Mouse (Mus musculus): Measurements from ENCODE around the gene Rftn2. TPM values are rescaled to one million over a fixed set of nuclear protein-coding genes. Genes with fewer than 3 reads are reported as not detected.
A peak's percentile ranks its signal among the peaks of the same experiment; 100 is the strongest.

Gene Rftn2
- polyA plus RNA-seq, 1 experiment from 2014 or later = 7.0 TPM

DNA sequence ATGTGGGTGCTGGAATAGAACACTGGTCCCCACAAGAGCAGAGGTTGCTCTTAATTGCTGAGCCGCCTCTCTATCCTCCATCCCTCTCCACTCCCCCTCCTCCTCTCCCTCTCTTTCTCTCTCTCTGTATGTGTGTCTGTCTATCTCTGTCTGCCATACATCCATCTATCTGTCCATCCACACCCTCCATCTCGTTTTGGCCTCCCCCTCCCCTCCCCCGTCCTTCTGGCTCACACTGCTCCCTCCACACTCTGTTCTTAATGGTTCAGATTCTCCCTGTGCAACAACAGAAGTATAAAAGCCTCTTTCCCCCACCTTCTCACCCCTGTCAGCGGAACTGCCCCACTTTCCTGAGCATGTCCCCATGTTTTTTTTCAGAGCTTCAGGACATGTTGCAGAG lies 59.0 kb downstream of the Rftn2 start:
- no peak overlapping the region for H3K9ac ChIP-seq (ENCODE audit: low read depth, low read length)
- no peaks in the 10 kb centered on the region for H3K36me3 ChIP-seq (ENCODE audit: insufficient read depth, low read length)
- H3K9me3 ChIP-seq (replicated peaks; ENCODE audit: low read length) = no peaks in the 10 kb centered on the region
- DNase-seq (ENCODE audit: low spot score) (no peak), ATAC-seq (replicated peaks; ENCODE audit: low FRiP score, low read depth) (no peak)
- H3K27ac ChIP-seq = no peak overlapping the region
- no peak overlapping the region for H3K4me3 ChIP-seq (replicated peaks; ENCODE audit: low read depth, low read length)
- H3K4me2 ChIP-seq (ENCODE audit: low read length) = no peak overlapping the region
- no peaks in the 10 kb centered on the region for H3K27me3 ChIP-seq (ENCODE audit: insufficient read depth, low read length)
- 80% methylated on average over 4 of the region's 4 CpGs for WGBS
- no peaks in the 10 kb centered on the region for H3K4me1 ChIP-seq (replicated peaks; ENCODE audit: insufficient read depth, low read length)
- no peak for TF ChIP-seq CTCF (IDR thresholded peaks at IDR 0.05; ENCODE audit: low read depth)

DNA sequence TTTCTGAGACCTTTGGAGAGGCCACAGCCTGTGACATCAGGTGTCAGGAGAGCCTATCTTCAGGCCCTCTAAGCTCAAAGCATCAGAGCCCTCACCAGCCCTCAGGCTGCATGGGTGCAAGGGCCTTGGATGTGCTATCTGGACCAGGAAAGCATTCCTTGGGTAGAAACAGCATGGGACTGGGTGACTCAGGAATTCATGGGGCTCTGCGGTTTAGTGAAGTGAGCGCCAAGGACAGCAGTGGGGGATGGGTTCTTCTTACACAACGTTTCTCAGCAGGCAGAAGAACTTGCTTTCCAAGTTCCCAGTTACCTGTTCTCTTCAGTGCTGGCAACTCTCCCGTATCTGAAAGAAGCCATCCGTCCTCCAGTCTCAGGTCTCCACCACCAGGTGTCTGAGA lies 62.6 kb downstream of the Rftn2 start:
- Histone ChIP-seq H3K27me3 (ENCODE audit: insufficient read depth, low read length) (no peaks in the 10 kb centered on the region), H3K4me1 (replicated peaks; ENCODE audit: insufficient read depth, low read length) (no peaks in the 10 kb centered on the region), H3K9ac (ENCODE audit: low read depth, low read length) (no peak overlapping the region), H3K27ac (no peak overlapping the region), H3K4me3 (replicated peaks; ENCODE audit: low read depth, low read length) (no peak overlapping the region), H3K4me2 (ENCODE audit: low read length) (no peak overlapping the region), H3K9me3 (replicated peaks; ENCODE audit: low read length) (no peaks in the 10 kb centered on the region), H3K36me3 (ENCODE audit: insufficient read depth, low read length) (peaks cover 2% of the 10 kb centered on the region; the same call in 1 of the 2 replicates)
- ATAC-seq (replicated peaks; ENCODE audit: low FRiP score, low read depth) = no peak
- TF ChIP-seq CTCF (IDR thresholded peaks at IDR 0.05; ENCODE audit: low read depth) = no peak
- DNase-seq (ENCODE audit: low spot score) = no peak
- 62% methylated on average over 5 of the region's 5 CpGs for WGBS

DNA sequence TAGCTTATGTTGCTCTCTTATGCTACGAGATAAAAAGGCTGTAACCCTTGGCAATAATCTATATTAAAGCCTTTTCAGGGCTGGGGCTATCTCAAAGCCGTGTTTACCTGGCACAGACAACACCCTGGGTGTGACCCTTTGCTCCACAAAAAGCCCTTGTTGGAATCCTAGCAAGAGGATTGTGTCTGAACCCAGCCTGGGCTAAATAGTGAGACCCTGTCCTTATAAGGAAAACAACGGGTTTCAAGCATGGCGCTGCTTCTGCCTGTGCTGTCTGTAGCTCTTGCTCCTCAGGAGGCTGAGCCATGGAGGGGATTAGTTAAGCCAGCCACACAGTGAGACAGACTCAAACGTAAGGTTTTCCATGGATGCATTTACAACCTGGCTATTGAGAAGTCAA lies 63.8 kb downstream of the Rftn2 start:
- TF ChIP-seq CTCF (IDR thresholded peaks at IDR 0.05; ENCODE audit: low read depth) = no peak
- no peaks in the 10 kb centered on the region for H3K27me3 ChIP-seq (ENCODE audit: insufficient read depth, low read length)
- H3K4me1 ChIP-seq (replicated peaks; ENCODE audit: insufficient read depth, low read length) = no peaks in the 10 kb centered on the region
- no peaks in the 10 kb centered on the region for H3K9me3 ChIP-seq (replicated peaks; ENCODE audit: low read length)
- H3K27ac ChIP-seq = no peak overlapping the region
- DNase-seq (ENCODE audit: low spot score) (no peak), ATAC-seq (replicated peaks; ENCODE audit: low FRiP score, low read depth) (no peak)
- H3K36me3 ChIP-seq (ENCODE audit: insufficient read depth, low read length) = peaks cover 4% of the 10 kb centered on the region; the same call in 1 of the 2 replicates
- H3K9ac ChIP-seq (ENCODE audit: low read depth, low read length) = no peak overlapping the region
- no peak overlapping the region for H3K4me2 ChIP-seq (ENCODE audit: low read length)
- no peak overlapping the region for H3K4me3 ChIP-seq (replicated peaks; ENCODE audit: low read depth, low read length)
- 84% methylated on average over 5 of the region's 5 CpGs for WGBS

DNA sequence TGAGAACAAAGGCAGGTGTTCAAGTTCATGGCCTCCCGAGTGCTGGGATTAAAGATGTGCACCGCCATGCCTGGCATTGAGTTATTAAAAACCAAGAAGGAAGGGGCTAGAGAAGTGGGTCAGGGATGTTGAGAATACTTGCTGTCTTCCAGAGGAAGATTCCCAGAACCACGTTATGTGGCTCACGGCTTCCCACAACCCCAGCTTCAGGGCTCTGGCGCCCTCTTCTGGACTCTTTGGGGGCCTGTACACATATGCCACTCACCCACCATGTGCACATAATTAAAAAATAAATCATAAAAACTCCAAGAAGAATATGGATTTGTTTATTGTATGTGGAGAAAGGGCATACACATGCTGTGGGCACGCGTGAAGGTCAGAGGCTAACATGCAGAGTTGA lies 64.7 kb downstream of the Rftn2 start:
- ATAC-seq (replicated peaks; ENCODE audit: low FRiP score, low read depth) (peak; percentile 38; the same call in 1 of the 2 replicates), DNase-seq (ENCODE audit: low spot score) (peak; percentile 9)
- Histone ChIP-seq H3K27ac (no peak overlapping the region), H3K9me3 (replicated peaks; ENCODE audit: low read length) (no peaks in the 10 kb centered on the region), H3K4me1 (replicated peaks; ENCODE audit: insufficient read depth, low read length) (no peaks in the 10 kb centered on the region), H3K27me3 (ENCODE audit: insufficient read depth, low read length) (no peaks in the 10 kb centered on the region), H3K4me2 (ENCODE audit: low read length) (no peak overlapping the region), H3K36me3 (ENCODE audit: insufficient read depth, low read length) (peaks cover 4% of the 10 kb centered on the region), H3K4me3 (replicated peaks; ENCODE audit: low read depth, low read length) (no peak overlapping the region), H3K9ac (ENCODE audit: low read depth, low read length) (no peak overlapping the region)
- peak; percentile 60 for TF ChIP-seq CTCF (IDR thresholded peaks at IDR 0.05; ENCODE audit: low read depth)
- WGBS = 81% methylated on average over 7 of the region's 7 CpGs

DNA sequence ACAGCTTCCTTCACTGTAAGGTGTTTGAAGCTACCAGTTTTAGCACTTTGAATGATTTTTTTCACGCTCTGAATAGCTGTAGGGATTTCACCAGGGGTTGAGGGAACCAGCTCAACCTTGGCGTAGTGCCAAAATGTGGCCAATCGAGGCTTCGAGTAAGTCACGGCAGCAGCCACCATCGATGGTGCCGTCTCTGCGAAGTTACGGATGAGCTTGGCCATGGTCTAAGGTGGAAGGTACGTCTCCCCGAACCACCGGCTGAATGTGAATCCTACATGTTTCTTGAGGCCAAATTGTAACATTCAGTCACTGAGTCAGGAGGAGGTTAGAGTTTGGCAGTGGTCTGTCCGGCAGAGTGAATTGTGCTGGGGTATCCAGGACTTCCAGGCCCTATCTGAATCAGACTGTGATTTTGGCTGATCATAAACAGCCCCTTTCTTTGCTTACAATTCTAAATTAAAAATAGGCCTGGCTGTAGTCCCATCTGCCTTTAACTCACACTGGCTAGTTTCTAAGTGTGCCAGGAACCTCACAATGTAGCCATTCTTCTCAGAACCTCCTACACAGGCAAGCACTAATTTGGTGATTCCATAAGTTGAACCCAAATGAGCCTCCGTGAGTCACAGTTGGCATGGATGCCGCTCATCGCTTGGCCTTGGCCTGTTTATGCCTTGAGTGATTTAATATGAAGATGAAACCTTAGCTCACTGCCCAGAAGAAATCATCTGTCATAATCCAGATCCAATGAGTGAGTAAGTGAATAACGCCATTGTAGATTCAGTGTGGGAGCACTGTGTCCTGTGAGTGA lies 65.5 kb downstream of the Rftn2 start:
- H3K36me3 ChIP-seq (ENCODE audit: insufficient read depth, low read length) = peaks cover 12% of the 10 kb centered on the region
- no peaks in the 10 kb centered on the region for H3K27me3 ChIP-seq (ENCODE audit: insufficient read depth, low read length)
- no peak overlapping the region for H3K9ac ChIP-seq (ENCODE audit: low read depth, low read length)
- no peak overlapping the region for H3K4me2 ChIP-seq (ENCODE audit: low read length)
- TF ChIP-seq CTCF (IDR thresholded peaks at IDR 0.05; ENCODE audit: low read depth) = no peak
- H3K4me3 ChIP-seq (replicated peaks; ENCODE audit: low read depth, low read length) = no peak overlapping the region
- no peaks in the 10 kb centered on the region for H3K9me3 ChIP-seq (replicated peaks; ENCODE audit: low read length)
- DNase-seq (ENCODE audit: low spot score) (no peak), ATAC-seq (replicated peaks; ENCODE audit: low FRiP score, low read depth) (no peak)
- no peaks in the 10 kb centered on the region for H3K4me1 ChIP-seq (replicated peaks; ENCODE audit: insufficient read depth, low read length)
- WGBS = 93% methylated on average over 17 of the region's 17 CpGs
- no peak overlapping the region for H3K27ac ChIP-seq

DNA sequence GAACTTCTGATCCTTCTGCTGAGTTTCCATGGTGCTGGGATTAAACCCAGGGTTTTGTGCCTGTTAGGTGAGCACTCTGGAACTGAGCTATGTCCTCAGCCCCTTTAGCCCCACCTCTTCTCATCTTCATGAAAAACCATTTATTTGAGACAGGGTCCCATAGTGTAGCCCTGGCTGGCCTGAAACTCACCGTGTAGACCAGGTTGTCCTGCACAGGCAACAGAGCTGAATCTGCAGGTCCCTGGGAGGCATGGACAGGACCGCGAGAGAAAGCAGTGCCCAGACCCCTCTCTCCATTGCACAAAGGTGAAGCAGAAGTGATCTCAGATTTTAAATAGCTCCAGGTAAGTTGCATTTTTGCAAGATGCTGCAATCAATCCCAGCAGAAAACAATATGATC lies 66.4 kb downstream of the Rftn2 start:
- Histone ChIP-seq H3K9ac (ENCODE audit: low read depth, low read length) (no peak overlapping the region), H3K27ac (no peak overlapping the region), H3K36me3 (ENCODE audit: insufficient read depth, low read length) (peaks cover 19% of the 10 kb centered on the region), H3K4me3 (replicated peaks; ENCODE audit: low read depth, low read length) (no peak overlapping the region), H3K4me2 (ENCODE audit: low read length) (no peak overlapping the region), H3K9me3 (replicated peaks; ENCODE audit: low read length) (no peaks in the 10 kb centered on the region), H3K27me3 (ENCODE audit: insufficient read depth, low read length) (no peaks in the 10 kb centered on the region), H3K4me1 (replicated peaks; ENCODE audit: insufficient read depth, low read length) (no peaks in the 10 kb centered on the region)
- TF ChIP-seq CTCF (IDR thresholded peaks at IDR 0.05; ENCODE audit: low read depth) = no peak
- DNase-seq (ENCODE audit: low spot score) = no peak
- WGBS = 95% methylated on average over 3 of the region's 3 CpGs
- ATAC-seq (replicated peaks; ENCODE audit: low FRiP score, low read depth) = no peak

All from kidney, postnatal 0 days (tissue).